Mouse (Mus musculus): ENCODE data around the gene Cldnd1. TPM values are rescaled to one million over a fixed set of nuclear protein-coding genes. Genes with fewer than 3 reads are reported as not detected.
A peak's percentile ranks its signal among the peaks of the same experiment; 100 is the strongest.

Gene Cldnd1
- polyA plus RNA-seq, 1 experiment: 69.6 TPM

DNA sequence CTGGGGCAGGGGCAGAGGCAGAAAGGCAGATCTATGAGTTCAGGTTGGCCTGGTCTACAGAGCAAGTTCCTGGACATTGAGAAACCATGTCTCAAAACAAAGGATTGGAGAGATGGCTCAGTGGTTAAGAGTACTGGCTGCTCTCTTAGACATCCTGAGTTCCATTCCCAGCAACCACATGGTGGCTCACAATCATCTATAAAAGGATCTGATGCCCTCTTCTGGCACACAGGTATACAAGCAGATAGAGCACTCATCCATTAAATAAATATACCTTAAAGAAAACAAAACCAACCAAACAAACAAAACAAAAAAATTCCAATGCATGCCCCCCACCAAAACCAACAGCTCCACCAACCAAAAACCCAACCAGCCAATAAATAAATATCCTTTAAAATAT lies 43.2 kb upstream of the Cldnd1 start:
- Histone ChIP-seq H3K36me3 (ENCODE audit: control insufficient read depth, insufficient read depth) (peaks cover 7% of the 10 kb centered on the region), H3K4me3 (ENCODE audit: insufficient read depth, poor library complexity, severe bottlenecking) (no peak overlapping the region), H3K79me3 (ENCODE audit: low read depth) (no peaks in the 10 kb centered on the region), H3ac (ENCODE audit: control insufficient read depth, insufficient read length, low read depth) (no peak overlapping the region), H3K79me2 (ENCODE audit: control insufficient read depth, insufficient read depth) (no peaks in the 10 kb centered on the region), H3K27me3 (ENCODE audit: control insufficient read depth, insufficient read depth, insufficient read length) (no peaks in the 10 kb centered on the region)
- no peak for TF ChIP-seq MYOG (IDR thresholded peaks at IDR 0.05; ENCODE audit: control insufficient read depth, extremely low read depth, insufficient read length)

DNA sequence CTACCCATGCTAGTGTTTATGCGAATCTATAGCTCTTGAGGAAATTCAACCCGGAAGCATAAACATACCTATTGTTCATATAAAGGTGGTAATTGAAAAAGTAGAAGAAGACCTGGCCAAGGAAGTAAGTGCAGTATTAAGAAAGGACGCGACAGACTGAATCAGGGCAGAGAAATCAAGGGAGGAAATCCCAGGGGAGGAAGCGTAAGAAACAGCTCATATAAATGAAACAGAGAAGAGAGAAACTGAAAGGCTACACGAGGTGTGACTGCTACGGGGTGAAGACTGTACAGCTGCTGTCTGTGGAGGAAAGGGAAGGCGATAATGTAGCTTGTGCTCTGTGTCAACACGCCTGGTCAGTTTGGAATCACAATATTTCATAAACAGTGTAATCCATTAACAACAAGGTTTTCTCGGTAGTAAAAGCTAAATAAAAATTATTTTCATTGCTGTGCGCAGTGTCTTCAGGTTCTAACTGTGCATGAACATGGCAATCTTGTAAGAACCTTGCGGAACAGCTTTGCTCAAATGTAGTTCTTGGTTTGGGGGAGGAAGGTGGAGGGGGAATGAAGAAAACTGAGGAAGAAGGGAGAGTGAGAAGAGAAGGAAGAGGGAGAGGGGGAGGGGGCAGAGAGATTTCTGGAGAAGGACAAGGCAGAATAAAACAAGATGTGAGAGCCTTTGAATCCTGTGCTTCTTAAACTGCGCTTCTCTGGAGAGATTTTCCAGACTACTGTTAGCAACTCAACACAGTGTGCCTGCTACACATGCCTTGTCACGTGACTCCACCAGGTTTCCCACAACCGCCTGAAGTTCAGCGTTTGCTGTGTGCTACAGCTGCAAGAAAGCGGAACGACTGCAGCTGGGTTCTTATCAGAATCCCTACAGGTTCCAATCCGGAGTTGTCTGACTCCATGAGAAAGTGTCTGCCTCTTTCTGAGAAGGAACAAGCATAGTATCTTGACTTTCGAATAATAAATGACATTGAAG lies 41.9 kb upstream of the Cldnd1 start:
- no peaks in the 10 kb centered on the region for H3K27me3 ChIP-seq (ENCODE audit: control insufficient read depth, insufficient read depth, insufficient read length)
- no peak overlapping the region for H3K4me3 ChIP-seq (ENCODE audit: insufficient read depth, poor library complexity, severe bottlenecking)
- TF ChIP-seq MYOG (IDR thresholded peaks at IDR 0.05; ENCODE audit: control insufficient read depth, extremely low read depth, insufficient read length) (no peak), CTCF (IDR thresholded peaks at IDR 0.05; ENCODE audit: control insufficient read depth, insufficient read depth, insufficient read length) (no peak), MAX (IDR thresholded peaks at IDR 0.05) (no peak), USF1 (IDR thresholded peaks at IDR 0.05; ENCODE audit: low read depth) (peak; percentile 48)
- no peaks in the 10 kb centered on the region for H3K79me2 ChIP-seq (ENCODE audit: control insufficient read depth, insufficient read depth)
- no peak overlapping the region for H3ac ChIP-seq (ENCODE audit: control insufficient read depth, insufficient read length, low read depth)
- no peaks in the 10 kb centered on the region for H3K36me3 ChIP-seq (ENCODE audit: control insufficient read depth, insufficient read depth)
- no peaks in the 10 kb centered on the region for H3K79me3 ChIP-seq (ENCODE audit: low read depth)

DNA sequence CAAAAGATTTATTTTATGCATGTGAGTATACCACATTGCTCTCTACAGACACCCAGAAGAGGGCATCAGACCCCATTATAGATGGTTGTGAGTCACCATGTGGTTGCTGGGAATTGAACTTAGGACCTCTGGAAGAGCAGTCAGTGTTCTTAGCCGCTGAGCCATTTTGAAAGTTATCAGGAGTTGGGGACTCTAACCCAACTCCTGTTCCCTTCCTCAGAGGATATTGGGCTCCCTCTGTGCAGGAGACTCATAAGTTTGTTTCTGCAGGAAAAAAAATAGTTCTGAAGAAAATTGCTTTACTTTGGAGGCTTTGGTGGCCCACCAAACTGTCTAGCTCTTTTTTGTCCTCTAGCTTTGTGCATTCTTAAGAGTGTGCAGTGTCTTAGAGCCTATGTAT lies 39.2 kb upstream of the Cldnd1 start:
- Histone ChIP-seq H3K27me3 (ENCODE audit: control insufficient read depth, insufficient read depth, insufficient read length) (no peaks in the 10 kb centered on the region), H3K4me3 (ENCODE audit: insufficient read depth, poor library complexity, severe bottlenecking) (no peak overlapping the region), H3K36me3 (ENCODE audit: control insufficient read depth, insufficient read depth) (no peaks in the 10 kb centered on the region), H3K79me2 (ENCODE audit: control insufficient read depth, insufficient read depth) (no peaks in the 10 kb centered on the region), H3ac (ENCODE audit: control insufficient read depth, insufficient read length, low read depth) (no peak overlapping the region), H3K79me3 (ENCODE audit: low read depth) (no peaks in the 10 kb centered on the region)
- TF ChIP-seq MAX (IDR thresholded peaks at IDR 0.05): no peak
- no peak for TF ChIP-seq CEBPB (IDR thresholded peaks at IDR 0.05; ENCODE audit: low read depth)
- no peak for TF ChIP-seq USF1 (IDR thresholded peaks at IDR 0.05; ENCODE audit: low read depth)
- TF ChIP-seq MYOG (IDR thresholded peaks at IDR 0.05; ENCODE audit: control insufficient read depth, extremely low read depth, insufficient read length): no peak
- TF ChIP-seq CTCF (IDR thresholded peaks at IDR 0.05; ENCODE audit: control insufficient read depth, insufficient read depth, insufficient read length): no peak
- no peak for TF ChIP-seq FOSL1 (IDR thresholded peaks at IDR 0.05; ENCODE audit: insufficient read depth, low read length, poor library complexity, severe bottlenecking)
- no peak for TF ChIP-seq MYOD1 (IDR thresholded peaks at IDR 0.05; ENCODE audit: control insufficient read depth, insufficient read length, low read depth)

DNA sequence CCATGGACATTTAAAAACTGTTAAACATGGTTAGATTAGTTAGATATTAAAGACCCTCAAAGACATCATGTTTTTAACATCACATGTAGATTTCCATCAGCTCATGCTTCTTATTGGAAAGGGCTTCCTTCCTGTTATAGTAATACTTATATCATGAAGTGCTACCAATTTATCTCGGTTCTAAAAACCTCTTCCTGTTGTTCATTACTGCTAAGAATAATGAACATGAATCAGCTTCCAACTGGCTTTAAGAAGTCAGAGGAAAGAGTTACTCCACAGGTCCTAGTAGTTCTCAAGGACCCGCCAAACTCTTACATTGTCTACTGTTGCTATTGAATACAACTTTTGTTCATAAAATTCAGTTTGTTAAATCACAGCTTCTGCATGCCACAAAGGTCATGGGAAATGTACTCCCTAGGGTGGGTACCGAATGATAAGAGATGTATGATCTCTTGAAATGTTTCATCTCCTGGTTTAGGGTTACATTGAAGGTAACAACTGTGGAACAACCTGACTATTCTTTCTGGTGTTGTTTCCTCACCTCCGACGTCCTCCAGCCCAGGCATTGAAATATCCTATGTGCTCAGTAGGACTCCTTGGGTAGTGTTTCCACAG lies 38.0 kb upstream of the Cldnd1 start:
- H3K36me3 ChIP-seq (ENCODE audit: control insufficient read depth, insufficient read depth): no peaks in the 10 kb centered on the region
- no peaks in the 10 kb centered on the region for H3K79me2 ChIP-seq (ENCODE audit: control insufficient read depth, insufficient read depth)
- no peak overlapping the region for H3ac ChIP-seq (ENCODE audit: control insufficient read depth, insufficient read length, low read depth)
- H3K4me3 ChIP-seq (ENCODE audit: insufficient read depth, poor library complexity, severe bottlenecking): no peak overlapping the region
- H3K27me3 ChIP-seq (ENCODE audit: control insufficient read depth, insufficient read depth, insufficient read length): no peaks in the 10 kb centered on the region
- TF ChIP-seq USF1 (IDR thresholded peaks at IDR 0.05; ENCODE audit: low read depth) (no peak), MAX (IDR thresholded peaks at IDR 0.05) (no peak), MYOG (IDR thresholded peaks at IDR 0.05; ENCODE audit: control insufficient read depth, extremely low read depth, insufficient read length) (no peak)
- H3K79me3 ChIP-seq (ENCODE audit: low read depth): no peaks in the 10 kb centered on the region

DNA sequence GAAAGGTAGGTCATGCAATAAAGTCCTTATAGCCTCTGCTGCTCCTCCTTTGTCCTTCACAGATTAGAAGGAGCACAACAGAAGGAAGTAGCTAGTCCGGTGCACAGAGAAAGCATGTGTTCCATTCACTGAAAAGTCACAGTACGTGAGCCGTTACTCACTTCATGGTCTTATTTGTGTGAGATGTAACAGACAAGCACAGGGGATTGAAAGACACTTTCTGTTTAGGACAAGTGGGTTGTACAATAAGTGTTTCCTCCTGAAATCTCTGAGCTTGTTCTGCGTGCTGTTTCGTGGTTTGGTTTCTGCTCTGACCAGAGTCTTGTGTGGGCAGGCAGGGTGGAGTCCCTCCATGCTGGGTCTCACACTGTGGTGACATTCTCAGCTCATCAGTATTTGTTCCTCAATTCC lies 37.4 kb upstream of the Cldnd1 start:
- no peaks in the 10 kb centered on the region for H3K79me2 ChIP-seq (ENCODE audit: control insufficient read depth, insufficient read depth)
- no peaks in the 10 kb centered on the region for H3K27me3 ChIP-seq (ENCODE audit: control insufficient read depth, insufficient read depth, insufficient read length)
- no peaks in the 10 kb centered on the region for H3K79me3 ChIP-seq (ENCODE audit: low read depth)
- H3K36me3 ChIP-seq (ENCODE audit: control insufficient read depth, insufficient read depth): no peaks in the 10 kb centered on the region
- no peak overlapping the region for H3K4me3 ChIP-seq (ENCODE audit: insufficient read depth, poor library complexity, severe bottlenecking)
- no peak overlapping the region for H3ac ChIP-seq (ENCODE audit: control insufficient read depth, insufficient read length, low read depth)
- no peak for TF ChIP-seq MYOG (IDR thresholded peaks at IDR 0.05; ENCODE audit: control insufficient read depth, extremely low read depth, insufficient read length)
- TF ChIP-seq CTCF (IDR thresholded peaks at IDR 0.05; ENCODE audit: control insufficient read depth, insufficient read depth, insufficient read length): no peak
- TF ChIP-seq USF1 (IDR thresholded peaks at IDR 0.05; ENCODE audit: low read depth): no peak
- TF ChIP-seq CEBPB (IDR thresholded peaks at IDR 0.05; ENCODE audit: low read depth): no peak
- no peak for TF ChIP-seq MYOD1 (IDR thresholded peaks at IDR 0.05; ENCODE audit: control insufficient read depth, insufficient read length, low read depth)
- no peak for TF ChIP-seq FOSL1 (IDR thresholded peaks at IDR 0.05; ENCODE audit: insufficient read depth, low read length, poor library complexity, severe bottlenecking)
- no peak for TF ChIP-seq MAX (IDR thresholded peaks at IDR 0.05)

DNA sequence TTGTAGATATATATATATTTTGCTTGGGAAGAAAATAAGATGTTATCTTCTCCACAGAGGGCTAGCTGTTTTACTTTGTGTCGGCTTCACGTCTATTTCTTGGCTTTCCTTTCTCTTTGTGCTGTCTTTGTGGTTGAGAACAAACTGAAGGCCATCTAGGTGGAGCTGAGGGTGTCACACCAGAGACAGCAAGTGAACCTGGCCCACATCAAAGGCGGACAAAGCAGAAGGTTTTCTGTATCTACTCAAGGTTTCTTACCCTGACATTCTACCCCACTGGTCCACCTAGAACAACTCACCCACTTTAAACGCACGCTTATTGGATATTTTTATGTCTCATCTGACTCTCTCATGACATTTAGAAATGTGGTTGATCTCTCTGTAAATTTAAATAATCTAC lies 33.6 kb upstream of the Cldnd1 start:
- no peaks in the 10 kb centered on the region for H3K79me3 ChIP-seq (ENCODE audit: low read depth)
- no peak overlapping the region for H3K4me3 ChIP-seq (ENCODE audit: insufficient read depth, poor library complexity, severe bottlenecking)
- H3K36me3 ChIP-seq (ENCODE audit: control insufficient read depth, insufficient read depth): no peaks in the 10 kb centered on the region
- H3K27me3 ChIP-seq (ENCODE audit: control insufficient read depth, insufficient read depth, insufficient read length): no peaks in the 10 kb centered on the region
- TF ChIP-seq FOSL1 (IDR thresholded peaks at IDR 0.05; ENCODE audit: insufficient read depth, low read length, poor library complexity, severe bottlenecking): no peak
- TF ChIP-seq CEBPB (IDR thresholded peaks at IDR 0.05; ENCODE audit: low read depth): no peak
- no peak overlapping the region for H3ac ChIP-seq (ENCODE audit: control insufficient read depth, insufficient read length, low read depth)
- no peaks in the 10 kb centered on the region for H3K79me2 ChIP-seq (ENCODE audit: control insufficient read depth, insufficient read depth)

All from C2C12 (cell line).